Mouse (Mus musculus): ENCODE results near the gene Vsig8.

DNA sequence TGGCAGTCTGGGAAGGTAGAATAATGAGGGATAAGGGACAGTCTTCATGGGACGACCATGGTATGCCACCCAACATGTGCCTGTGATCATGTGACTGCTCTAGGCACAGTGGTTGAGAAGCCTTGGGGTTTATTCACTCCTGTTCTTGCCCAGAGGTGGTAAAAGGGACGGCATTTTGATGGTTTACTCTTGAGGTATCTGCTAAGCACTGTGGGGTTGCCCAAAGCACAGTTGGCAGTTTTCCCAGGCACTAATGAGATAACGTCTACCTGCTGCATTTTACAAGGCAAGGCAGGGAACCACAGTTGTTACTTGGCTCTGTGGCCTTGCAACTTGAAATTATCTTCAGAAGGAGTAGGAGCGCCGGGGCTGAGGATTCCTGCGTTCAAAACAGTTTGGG is 15.9 kb upstream of the Vsig8 start:
- TF ChIP-seq POLR2A (IDR thresholded peaks at IDR 0.05; ENCODE audit: insufficient read length, low read depth) (no peak), CEBPB (IDR thresholded peaks at IDR 0.05; ENCODE audit: insufficient read depth, poor library complexity, severe bottlenecking) (no peak), MYOD1 (IDR thresholded peaks at IDR 0.05; ENCODE audit: control insufficient read depth in 1 of 3, insufficient read length in 2 of 3, low read depth in 2 of 3) (no peak), TCF3 (IDR thresholded peaks at IDR 0.05; ENCODE audit: insufficient read length, low read depth) (no peak), MYOG (IDR thresholded peaks at IDR 0.05; ENCODE audit: control insufficient read depth in 1 of 3, insufficient read depth in 1 of 3, insufficient read length in 2 of 3, low read depth in 2 of 3) (no peak)
